Mouse (Mus musculus) yolk sac, embryonic 10.5 days (tissue): Measurements from ENCODE around the gene Zfp282.
"Not testable (repeated sequence)": the region's sequence is repeated elsewhere in the genome, so short reads cannot be mapped to it uniquely, and the experiment has no call there.

Source experiments
- DNase-seq: peaks from one replicate; pipeline ENCODE4 v3.0.0-alpha.2; 2017; ENCODE audit warnings: low spot score

The Zfp282 gene

DNA sequence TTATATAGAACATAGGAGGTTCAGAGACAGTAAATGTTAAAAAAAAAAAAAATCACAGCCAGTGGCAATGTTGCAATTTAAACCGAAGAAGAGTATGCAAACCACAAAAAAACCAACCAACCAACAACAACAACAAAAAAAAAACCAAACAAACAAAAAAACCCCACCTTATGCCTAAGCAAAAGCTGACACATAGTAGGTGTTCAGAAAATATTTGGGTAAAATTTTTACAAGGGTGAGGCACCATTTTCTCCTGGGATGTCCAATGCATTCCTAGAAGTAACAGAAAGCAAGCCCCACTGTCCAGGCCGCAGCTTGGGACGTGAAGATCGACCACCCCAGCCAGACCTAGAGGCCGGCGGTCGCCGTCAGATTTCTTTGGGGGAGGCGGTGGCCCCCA, at the start of gene Zfp282:
Zfp282 (plus strand) TSS at position 147 of the 400 bp plus-strand sequence.
- DNase-seq, result no peak

- no peak for DNase-seq
These were observed 49.5 kb upstream of the Zfp282 start for GRCm38 (mm10) chr6:47827462-47827861.

DNA sequence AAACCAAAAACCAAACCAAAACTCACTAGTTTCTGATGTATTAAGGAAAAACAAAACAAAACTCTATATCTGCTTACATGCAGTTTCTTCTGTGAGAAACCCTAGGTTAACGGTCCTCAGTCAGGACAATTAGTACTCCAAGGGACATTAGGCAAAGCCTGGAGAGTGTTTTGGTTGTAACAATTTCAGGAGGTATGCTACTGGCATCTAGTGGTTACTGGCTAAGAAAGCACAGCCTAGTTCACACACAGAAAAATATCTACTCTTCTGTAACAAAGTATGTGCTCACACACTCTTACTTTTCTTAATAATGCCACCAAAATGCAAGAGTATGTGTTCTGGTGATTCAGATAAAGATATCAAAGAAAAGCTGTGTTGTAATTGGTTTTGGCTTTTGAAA, 48.1 kb upstream of the Zfp282 start:
- DNase-seq, result no peak

- DNase-seq, result peak; percentile 84
These were observed 46.6 kb upstream of the Zfp282 start, which contains the start of gene Zfp786 for GRCm38 (mm10) chr6:47830104-47831078. Gene Zfp786 (minus strand): TSS chr6:47830867.

- no peak for DNase-seq
These were observed 44.8 kb upstream of the Zfp282 start for GRCm38 (mm10) chr6:47832220-47832619.

DNA sequence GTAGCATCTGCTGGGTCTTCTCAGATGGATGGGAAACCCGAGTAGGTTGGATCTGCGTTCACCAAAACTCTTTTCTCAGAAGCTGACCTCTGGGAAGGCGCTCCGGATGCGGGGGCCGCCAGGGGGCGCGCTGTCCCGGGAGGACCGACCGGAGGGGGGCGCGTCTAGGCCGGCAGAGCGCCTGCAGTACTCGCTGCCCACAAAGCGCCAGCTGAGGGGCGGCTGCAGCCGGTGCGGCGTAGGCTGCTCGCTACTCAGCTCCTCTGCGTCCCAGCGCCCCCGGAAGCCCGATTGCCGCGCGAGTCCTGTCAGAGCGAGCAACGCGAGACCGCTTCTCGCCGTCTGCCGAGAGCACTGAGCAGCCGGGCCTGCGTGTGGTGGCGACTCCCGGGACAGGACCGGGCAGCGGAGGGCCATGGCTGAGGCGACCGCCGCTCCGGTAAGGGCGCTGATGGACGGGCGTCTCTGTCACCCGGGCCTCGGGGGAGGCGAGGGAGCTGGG, 41.5 kb upstream of the Zfp282 start, which contains the start of gene Zfp398:
Zfp398 (plus strand) TSS at position 180 of the 502 bp plus-strand sequence.
- peak; percentile 91 for DNase-seq

DNA sequence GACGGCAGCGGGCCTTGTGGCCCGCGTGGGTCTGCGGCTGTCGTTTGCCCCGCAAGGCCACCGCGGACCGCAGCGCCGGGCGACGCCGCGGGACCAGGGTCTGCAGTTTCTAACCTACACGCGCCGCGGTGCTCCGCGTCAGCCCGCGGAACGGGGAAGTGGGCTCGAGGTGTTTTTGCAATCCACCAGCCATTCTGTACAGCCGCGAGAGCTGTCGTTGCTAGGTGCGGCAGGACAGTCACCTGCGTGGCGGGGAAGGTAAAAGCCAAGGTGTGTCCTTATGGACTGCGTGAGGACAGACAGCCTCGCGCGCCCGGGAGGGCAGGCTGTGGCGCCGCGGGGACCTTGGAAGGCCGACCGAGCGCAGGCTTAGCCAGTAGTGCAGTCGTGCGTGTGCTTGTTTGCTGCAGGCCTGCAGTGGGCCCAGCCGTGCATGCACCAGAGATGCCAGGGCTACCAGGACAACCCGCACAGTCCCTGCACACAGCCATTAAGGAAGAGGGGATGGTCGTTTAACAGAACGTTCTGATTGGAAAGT, 41.0 kb upstream of the Zfp282 start:
- DNase-seq, result no peak

GRCm38 (mm10) chr6:47837630-47838029, 39.4 kb upstream of the Zfp282 start:
- DNase-seq, result no peak

DNA sequence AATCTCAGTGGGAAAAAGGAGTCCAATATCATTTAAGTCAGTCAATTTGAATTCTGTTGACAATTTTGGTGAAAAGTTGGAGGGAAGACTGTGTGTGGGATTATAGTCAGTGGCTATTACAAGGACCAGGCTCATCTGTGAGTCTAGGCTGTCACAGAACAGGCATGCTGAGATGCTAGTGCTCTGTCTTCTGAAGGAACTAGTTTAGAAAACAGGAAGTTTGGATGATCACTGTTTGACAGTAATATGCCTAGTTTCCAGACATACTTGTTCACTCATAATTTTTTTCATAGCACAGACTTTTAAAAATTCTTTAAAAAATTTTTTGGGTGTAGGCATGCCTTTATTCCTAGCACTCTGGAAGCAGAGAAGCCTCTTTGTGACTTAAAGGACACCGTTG, 35.9 kb upstream of the Zfp282 start:
- no peak for DNase-seq

DNA sequence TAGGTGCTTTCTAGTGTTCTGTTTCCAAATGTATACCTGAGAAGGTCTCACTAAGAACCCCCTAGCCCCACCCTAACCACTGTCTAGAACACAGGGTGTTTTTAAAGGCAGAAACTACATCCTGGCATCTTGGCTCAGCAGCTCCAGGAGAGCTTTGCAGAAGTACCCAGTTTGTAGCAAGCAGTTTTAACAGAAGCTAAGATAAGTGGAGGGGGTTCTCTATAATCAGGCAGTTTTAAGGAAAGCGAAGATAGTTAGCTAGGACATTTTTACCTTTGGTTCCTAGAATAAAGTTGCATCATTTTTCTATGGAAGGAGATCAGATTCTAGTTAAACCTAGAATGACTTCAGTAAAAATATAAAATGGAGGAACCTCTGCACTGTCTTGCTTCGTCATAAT, 35.2 kb upstream of the Zfp282 start:
- DNase-seq, result no peak

DNA sequence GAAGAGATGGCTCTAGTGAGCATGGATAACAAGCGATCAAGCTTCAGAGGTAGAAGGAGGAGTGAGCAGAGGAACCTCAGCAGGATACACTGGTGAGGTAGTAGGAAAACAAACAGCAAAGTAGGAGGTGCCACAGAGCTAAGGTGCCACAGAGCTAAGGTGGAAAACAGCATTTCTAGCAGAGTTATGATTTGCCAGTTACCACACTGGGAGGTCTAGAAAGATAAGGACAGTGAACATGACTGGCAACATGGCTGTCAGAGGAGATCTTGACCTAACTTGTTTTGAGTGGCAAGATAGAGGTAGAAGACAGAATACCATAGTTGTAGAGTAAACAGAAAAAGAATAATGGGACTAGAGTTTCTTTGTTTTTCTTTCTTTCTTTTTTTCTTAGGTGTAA, 34.7 kb upstream of the Zfp282 start:
- DNase-seq, result no peak

DNA sequence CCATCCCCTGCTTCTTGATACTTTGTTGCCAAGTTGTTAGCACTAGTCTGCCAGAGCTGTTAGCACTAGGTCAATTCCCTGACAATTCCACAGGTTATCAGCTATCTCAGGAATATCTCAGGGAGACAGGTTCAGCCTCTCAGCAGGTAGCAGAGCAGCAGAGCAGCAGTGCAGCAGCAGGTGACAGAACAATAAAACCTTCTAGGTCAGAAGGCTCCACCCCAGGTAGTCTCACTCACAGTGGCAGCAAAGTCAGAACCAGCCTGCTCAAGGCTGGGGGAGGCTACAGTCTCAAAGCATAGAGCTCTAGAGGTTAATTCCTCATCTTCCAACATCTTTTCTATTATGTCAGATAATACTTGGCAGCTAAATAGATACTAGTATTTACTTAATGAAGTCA, 31.2 kb upstream of the Zfp282 start:
- no peak for DNase-seq

- no peak for DNase-seq
These were observed 19.8 kb upstream of the Zfp282 start for GRCm38 (mm10) chr6:47857241-47857640.

DNA sequence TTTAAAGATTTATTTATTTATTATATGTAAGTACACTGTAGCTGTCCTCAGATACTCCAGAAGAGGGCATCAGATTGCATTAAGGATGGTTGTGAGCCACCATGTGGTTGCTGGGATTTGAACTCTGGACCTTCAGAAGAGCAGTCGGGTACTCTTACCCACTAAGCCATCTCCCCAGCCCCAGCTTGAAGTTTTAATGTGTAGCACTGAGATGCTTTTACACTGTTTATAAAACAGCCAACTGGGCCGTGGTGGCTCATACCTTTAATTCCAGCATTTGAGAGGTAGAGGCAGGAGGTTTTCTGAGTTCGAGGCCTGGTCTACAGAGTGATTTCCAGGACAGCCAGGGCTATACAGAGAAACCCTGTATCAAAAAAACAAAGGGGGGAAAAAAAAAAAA, 19.3 kb upstream of the Zfp282 start:
- DNase-seq, result not testable (repeated sequence)

- DNase-seq, result no peak
These were observed 4.7 kb upstream of the Zfp282 start for GRCm38 (mm10) chr6:47872266-47872665.

DNA sequence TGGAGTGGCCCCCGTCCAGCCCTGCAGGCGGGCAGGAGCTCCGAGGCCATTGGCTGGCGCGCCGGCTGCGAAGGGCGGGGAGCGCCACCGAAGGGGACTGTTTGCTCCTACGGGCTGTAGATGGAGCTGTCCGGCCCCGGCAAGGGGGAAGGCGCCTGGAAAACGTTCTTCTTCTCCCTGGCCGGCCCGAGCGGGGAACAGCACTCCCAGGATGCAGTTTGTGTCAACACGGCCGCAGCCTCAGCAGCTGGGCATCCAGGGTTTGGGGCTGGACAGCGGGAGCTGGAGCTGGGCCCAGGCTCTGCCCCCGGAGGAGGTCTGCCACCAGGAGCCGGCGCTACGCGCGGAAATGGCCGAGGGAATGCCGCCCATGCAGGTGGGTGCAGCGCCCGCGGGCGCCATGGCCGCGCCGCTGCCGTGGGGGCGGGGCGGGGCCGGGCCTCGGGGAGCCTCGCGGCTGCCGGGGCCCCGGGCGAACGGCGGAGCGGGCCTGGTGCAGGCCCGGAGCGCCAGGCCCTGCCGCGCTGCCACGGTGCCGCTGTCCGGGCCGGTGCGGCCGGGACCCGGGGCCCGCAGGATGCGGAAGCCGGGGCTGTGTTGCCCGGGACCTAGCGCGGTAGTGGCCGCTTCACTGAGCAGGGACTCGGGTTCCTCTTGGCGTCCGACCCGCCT, 593 bp downstream of the Zfp282 start:
- peak; percentile 93 for DNase-seq

DNA sequence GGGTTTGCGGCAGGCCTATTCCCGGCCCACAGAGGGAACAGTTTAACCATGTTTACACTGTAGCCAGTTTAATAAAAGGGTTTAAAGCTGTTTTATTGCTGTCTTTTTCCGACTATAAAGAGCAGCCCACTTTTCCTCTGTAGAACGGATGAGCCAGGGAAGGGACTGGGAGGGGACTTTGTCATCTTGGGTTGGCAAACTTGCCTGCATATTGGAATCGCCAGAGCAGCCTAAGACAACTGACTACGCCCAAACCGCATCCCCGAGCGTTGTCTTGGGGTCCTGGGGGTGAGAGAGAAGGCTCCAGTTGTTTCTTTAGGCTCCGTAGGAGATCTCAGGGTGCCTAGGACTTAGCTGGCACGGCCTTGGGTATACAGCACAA, 1.1 kb downstream of the Zfp282 start:
- no peak for DNase-seq

- DNase-seq, result no peak
These were observed 1.6 kb downstream of the Zfp282 start for GRCm38 (mm10) chr6:47878593-47878992.

GRCm38 (mm10) chr6:47879049-47879716, 2.2 kb downstream of the Zfp282 start:
- no peak for DNase-seq

- no peak for DNase-seq
These were observed 3.2 kb downstream of the Zfp282 start for GRCm38 (mm10) chr6:47880166-47880565.

- no peak for DNase-seq
These were observed 11.9 kb downstream of the Zfp282 start for GRCm38 (mm10) chr6:47888812-47889383.

- DNase-seq, result no peak
These were observed 22.4 kb downstream of the Zfp282 start for GRCm38 (mm10) chr6:47899416-47899815.
